Mouse (Mus musculus) heart, adult 11 months (tissue): ENCODE measurements around the gene Tbc1d23.

ENCODE experiments used
- DNase-seq: peaks from one replicate; pipeline ENCODE4 v3.0.0; 2022

The Tbc1d23 gene

GRCm38 (mm10) chr16:57157728-57158127 is 73.6 kb downstream of the Tbc1d23 start:
- DNase-seq, result peak; percentile 82

- peak; percentile 75 for DNase-seq
Observed at GRCm38 (mm10) chr16:57157076-57157475, 74.2 kb downstream of the Tbc1d23 start.

GRCm38 (mm10) chr16:57155899-57156298 is 75.4 kb downstream of the Tbc1d23 start:
- peak; percentile 13 for DNase-seq

GRCm38 (mm10) chr16:57151437-57151836 is 79.9 kb downstream of the Tbc1d23 start:
- no peak for DNase-seq

- DNase-seq, result no peak
Observed at GRCm38 (mm10) chr16:57144741-57145140, 86.6 kb downstream of the Tbc1d23 start.

GRCm38 (mm10) chr16:57133611-57134010 is 97.7 kb downstream of the Tbc1d23 start:
- no peak for DNase-seq

GRCm38 (mm10) chr16:57132326-57132725 is 99.0 kb downstream of the Tbc1d23 start:
- DNase-seq, result no peak

GRCm38 (mm10) chr16:57131544-57131943 is 99.8 kb downstream of the Tbc1d23 start:
- DNase-seq, result no peak

- no peak for DNase-seq
Observed at GRCm38 (mm10) chr16:57130752-57131400, 100.4 kb downstream of the Tbc1d23 start.

- DNase-seq, result no peak
Observed at GRCm38 (mm10) chr16:57127825-57128224, 103.5 kb downstream of the Tbc1d23 start.

GRCm38 (mm10) chr16:57126268-57126667 is 105.0 kb downstream of the Tbc1d23 start:
- no peak for DNase-seq

- no peak for DNase-seq
Observed at GRCm38 (mm10) chr16:57122682-57123445, 108.4 kb downstream of the Tbc1d23 start.

- no peak for DNase-seq
Observed at GRCm38 (mm10) chr16:57121816-57122415, 109.4 kb downstream of the Tbc1d23 start.

- peak; percentile 100 for DNase-seq
Observed at GRCm38 (mm10) chr16:57120913-57121815, 110.1 kb downstream of the Tbc1d23 start, which contains the start of gene Tomm70a. Tomm70a (plus strand) TSS chr16:57121703.
